Mouse (Mus musculus) embryo, embryonic 10.5 days (tissue): ENCODE results near the gene Unc5a.

ENCODE experiments used
- DNase-seq: peaks from one replicate; pipeline ENCODE4 v3.0.0-alpha.2; 2015; ENCODE audit warnings: low spot score

The Unc5a gene

GRCm38 (mm10) chr13:55004646-55005045, 55.4 kb downstream of the Unc5a start:
- DNase-seq, result no peak

- DNase-seq, result no peak
Observed at GRCm38 (mm10) chr13:55005691-55006414, 56.6 kb downstream of the Unc5a start.

GRCm38 (mm10) chr13:55006415-55006742, 57.2 kb downstream of the Unc5a start:
- DNase-seq, result no peak

- peak; percentile 78 for DNase-seq
Observed at GRCm38 (mm10) chr13:55008589-55008988, 59.4 kb downstream of the Unc5a start.

GRCm38 (mm10) chr13:55011103-55011502, 61.9 kb downstream of the Unc5a start:
- no peak for DNase-seq

GRCm38 (mm10) chr13:55011981-55012478, 62.8 kb downstream of the Unc5a start:
- DNase-seq, result peak; percentile 64

GRCm38 (mm10) chr13:55013702-55014344, 64.6 kb downstream of the Unc5a start:
- DNase-seq, result peak; percentile 78

- DNase-seq, result no peak
Observed at GRCm38 (mm10) chr13:55014451-55014850, 65.2 kb downstream of the Unc5a start.

GRCm38 (mm10) chr13:55017154-55017897, 68.1 kb downstream of the Unc5a start:
- DNase-seq, result no peak

GRCm38 (mm10) chr13:55017898-55018599, 68.8 kb downstream of the Unc5a start:
- no peak for DNase-seq

GRCm38 (mm10) chr13:55018700-55019099, 69.5 kb downstream of the Unc5a start:
- DNase-seq, result no peak

GRCm38 (mm10) chr13:55019181-55019580, 70.0 kb downstream of the Unc5a start:
- no peak for DNase-seq

- no peak for DNase-seq
Observed at GRCm38 (mm10) chr13:55020051-55020450, 70.8 kb downstream of the Unc5a start.

- no peak for DNase-seq
Observed at GRCm38 (mm10) chr13:55021194-55021779, 72.1 kb downstream of the Unc5a start, which contains the start of gene Hk3. Hk3 (minus strand) TSS chr13:55021385.

- DNase-seq, result no peak
Observed at GRCm38 (mm10) chr13:55022256-55022655, 73.0 kb downstream of the Unc5a start.

GRCm38 (mm10) chr13:55022715-55023114, 73.5 kb downstream of the Unc5a start:
- no peak for DNase-seq

- DNase-seq, result no peak
Observed at GRCm38 (mm10) chr13:55024215-55024614, 75.0 kb downstream of the Unc5a start.

GRCm38 (mm10) chr13:55040016-55040415, 90.8 kb downstream of the Unc5a start:
- no peak for DNase-seq

- no peak for DNase-seq
Observed at GRCm38 (mm10) chr13:55047706-55048105, 98.5 kb downstream of the Unc5a start.
